Mouse (Mus musculus): Measurements from ENCODE around the gene Capn5. TPM values are rescaled to one million over a fixed set of nuclear protein-coding genes. Genes with fewer than 3 reads are reported as not detected.

The Capn5 gene
- polyA plus RNA-seq, 1 experiment from 2014 or later = 6.4 TPM

DNA sequence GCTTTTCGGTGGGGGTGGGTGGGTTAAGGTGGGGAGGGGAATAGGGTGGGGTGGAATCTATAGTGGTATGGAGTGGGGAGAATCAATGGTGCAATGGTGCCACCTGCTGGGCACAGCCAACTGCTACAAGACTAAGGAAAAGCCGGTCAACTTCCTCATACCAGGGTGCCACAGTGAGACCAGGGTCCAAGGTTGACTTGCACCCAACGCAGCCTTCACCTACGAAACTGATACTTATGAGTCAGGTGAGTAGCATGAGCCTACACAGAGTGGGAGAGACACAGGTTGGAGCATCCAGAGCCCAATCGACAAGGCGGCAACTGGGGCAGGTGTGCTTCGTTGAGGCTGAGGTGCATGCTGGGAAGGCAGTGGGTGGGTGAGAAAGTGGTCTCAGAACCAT, 57.7 kb downstream of the Capn5 start:
- peaks cover 7% of the 10 kb centered on the region; the same call in 1 of the 2 replicates for H3K4me1 ChIP-seq (ENCODE audit: control insufficient read depth, insufficient read depth, low read length)
- peak overlapping the region; percentile 61 for H3K4me2 ChIP-seq
- H3K9ac ChIP-seq (ENCODE audit: low read depth, low read length) = no peak overlapping the region
- no peaks in the 10 kb centered on the region for H3K27me3 ChIP-seq (ENCODE audit: control insufficient read depth, insufficient read depth, low read length)
- H3K4me3 ChIP-seq (ENCODE audit: low read depth, low read length) = peak overlapping the region; percentile 25; the same call in 1 of the 2 replicates
- no peaks in the 10 kb centered on the region for H3K9me3 ChIP-seq (replicated peaks; ENCODE audit: control insufficient read depth, low read length)
- no peak for ATAC-seq (replicated peaks; ENCODE audit: insufficient number of reproducible peaks, low FRiP score, low TSS enrichment)
- WGBS (ENCODE audit: insufficient replicate concordance) = 9% methylated on average over 7 of the region's 7 CpGs
- H3K36me3 ChIP-seq (ENCODE audit: control insufficient read depth, insufficient read depth, low read length) = no peaks in the 10 kb centered on the region
- no peak overlapping the region for H3K27ac ChIP-seq (ENCODE audit: low read depth, low read length)

DNA sequence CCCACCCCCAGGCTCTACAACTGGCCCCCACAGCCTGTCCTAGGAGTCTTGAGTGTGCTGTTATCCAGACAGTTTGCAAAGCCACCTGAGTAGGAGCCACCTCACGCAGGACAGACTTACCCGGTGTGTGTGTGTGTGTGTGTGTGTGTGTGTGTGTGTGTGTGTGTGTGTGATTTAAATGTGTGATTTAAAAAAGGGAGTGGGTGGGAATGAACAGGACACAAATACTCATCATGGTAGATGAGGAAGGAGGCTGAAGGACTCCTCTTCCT, 58.2 kb downstream of the Capn5 start:
- H3K27me3 ChIP-seq (ENCODE audit: control insufficient read depth, insufficient read depth, low read length) = no peaks in the 10 kb centered on the region
- H3K4me3 ChIP-seq (ENCODE audit: low read depth, low read length) = no peak overlapping the region
- no peaks in the 10 kb centered on the region for H3K9me3 ChIP-seq (replicated peaks; ENCODE audit: control insufficient read depth, low read length)
- H3K36me3 ChIP-seq (ENCODE audit: control insufficient read depth, insufficient read depth, low read length) = no peaks in the 10 kb centered on the region
- ATAC-seq (replicated peaks; ENCODE audit: insufficient number of reproducible peaks, low FRiP score, low TSS enrichment) = no peak
- WGBS (ENCODE audit: insufficient replicate concordance) = 70% methylated on average over 2 of the region's 2 CpGs
- no peak overlapping the region for H3K9ac ChIP-seq (ENCODE audit: low read depth, low read length)
- peaks cover 7% of the 10 kb centered on the region; the same call in 1 of the 2 replicates for H3K4me1 ChIP-seq (ENCODE audit: control insufficient read depth, insufficient read depth, low read length)
- H3K4me2 ChIP-seq = no peak overlapping the region; the same call in 1 of the 2 replicates
- no peak overlapping the region for H3K27ac ChIP-seq (ENCODE audit: low read depth, low read length)

DNA sequence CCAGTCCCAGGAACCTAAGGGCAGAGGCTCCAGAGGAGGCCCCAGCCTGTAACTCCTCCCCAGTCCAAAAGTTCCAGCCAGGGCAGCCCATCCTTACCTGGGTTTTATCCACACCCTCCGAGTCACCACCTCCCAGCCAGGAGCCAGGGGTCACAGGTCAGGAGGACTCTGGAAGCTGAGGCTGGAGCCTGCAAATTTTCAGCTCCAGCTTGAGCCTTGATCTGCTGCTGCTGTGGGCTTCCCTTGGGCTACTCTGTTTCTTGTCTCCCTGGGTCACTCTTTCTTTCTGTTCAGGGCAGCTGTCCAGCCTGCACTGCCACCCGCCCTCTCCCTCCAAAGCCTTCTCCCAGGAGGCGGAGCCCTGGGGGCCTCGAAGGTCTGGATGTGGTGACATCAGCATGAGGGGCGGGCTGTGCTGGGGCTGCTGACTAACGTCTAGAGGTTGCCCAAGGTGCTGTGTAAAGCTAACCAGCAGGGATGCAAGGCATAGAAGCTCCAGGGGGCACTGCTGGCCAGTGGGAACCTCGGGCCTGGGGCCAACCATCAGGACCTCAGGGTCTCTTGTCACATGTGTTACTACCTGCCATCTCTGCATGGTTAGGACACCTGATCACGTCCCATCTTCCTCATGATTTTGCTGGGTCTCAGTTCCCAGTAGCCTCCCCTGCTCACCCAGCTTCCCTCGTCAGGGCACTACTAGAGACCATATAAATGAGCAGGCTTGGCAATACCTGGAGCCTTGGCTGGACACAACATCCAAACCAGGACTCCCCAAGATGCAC, 58.7 kb downstream of the Capn5 start, which contains the start of gene Myo7a:
Gene Myo7a, minus strand, starts transcription at position 346 of the 782 bp plus-strand sequence.
- WGBS (ENCODE audit: insufficient replicate concordance) = 22% methylated on average over 9 of the region's 9 CpGs
- Histone ChIP-seq H3K4me1 (ENCODE audit: control insufficient read depth, insufficient read depth, low read length) (peaks cover 5% of the 10 kb centered on the region; the same call in 1 of the 2 replicates), H3K4me2 (peak within 1 kb of the TSS; percentile 61), H3K27me3 (ENCODE audit: control insufficient read depth, insufficient read depth, low read length) (no peaks in the 10 kb centered on the region), H3K27ac (ENCODE audit: low read depth, low read length) (no peak within 1 kb of the TSS), H3K4me3 (ENCODE audit: low read depth, low read length) (peak within 1 kb of the TSS; percentile 25; the same call in 1 of the 2 replicates), H3K9ac (ENCODE audit: low read depth, low read length) (no peak within 1 kb of the TSS), H3K36me3 (ENCODE audit: control insufficient read depth, insufficient read depth, low read length) (no peaks in the 10 kb centered on the region), H3K9me3 (replicated peaks; ENCODE audit: control insufficient read depth, low read length) (no peaks in the 10 kb centered on the region)
- ATAC-seq (replicated peaks; ENCODE audit: insufficient number of reproducible peaks, low FRiP score, low TSS enrichment) = no peak

DNA sequence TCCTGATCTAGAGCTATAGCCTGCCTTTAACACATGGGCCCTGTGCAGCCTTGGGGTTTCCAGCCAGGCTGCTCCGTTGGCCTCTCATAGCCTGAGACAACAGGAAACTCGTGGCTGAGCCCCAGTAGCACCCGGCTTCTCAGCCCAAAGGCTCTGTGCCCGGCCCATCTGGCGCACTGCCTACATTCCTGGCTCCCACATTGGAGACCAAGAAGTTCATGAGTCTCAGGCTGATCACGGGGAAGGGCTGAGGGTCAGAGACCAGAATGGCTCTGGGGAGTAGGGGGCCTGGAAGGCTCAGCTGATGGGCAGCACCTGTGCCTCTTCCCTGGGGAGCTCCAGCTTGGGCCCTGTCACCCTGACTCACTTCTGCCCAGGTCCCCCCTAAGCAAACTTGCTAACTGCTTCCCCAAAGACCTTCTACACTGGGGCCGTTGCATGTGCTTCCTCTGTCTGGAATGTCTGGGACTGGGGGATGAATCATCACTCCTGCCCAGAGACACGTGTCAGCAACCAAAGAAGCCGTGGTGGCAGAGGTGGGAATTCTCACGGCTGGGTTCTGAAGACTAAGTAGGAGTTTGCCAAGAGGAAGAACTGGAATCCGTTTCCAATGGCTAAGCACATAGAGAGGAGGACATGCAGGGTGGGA, 60.9 kb downstream of the Capn5 start:
- no peaks in the 10 kb centered on the region for H3K36me3 ChIP-seq (ENCODE audit: control insufficient read depth, insufficient read depth, low read length)
- H3K4me1 ChIP-seq (ENCODE audit: control insufficient read depth, insufficient read depth, low read length) = peaks cover 5% of the 10 kb centered on the region; the same call in 1 of the 2 replicates
- no peak for ATAC-seq (replicated peaks; ENCODE audit: insufficient number of reproducible peaks, low FRiP score, low TSS enrichment)
- 47% methylated on average over 11 of the region's 11 CpGs for WGBS (ENCODE audit: insufficient replicate concordance)
- H3K9ac ChIP-seq (ENCODE audit: low read depth, low read length) = no peak overlapping the region
- no peak overlapping the region for H3K4me2 ChIP-seq
- no peak overlapping the region for H3K4me3 ChIP-seq (ENCODE audit: low read depth, low read length)
- peaks cover 8% of the 10 kb centered on the region for H3K27me3 ChIP-seq (ENCODE audit: control insufficient read depth, insufficient read depth, low read length)
- no peak overlapping the region for H3K27ac ChIP-seq (ENCODE audit: low read depth, low read length)
- H3K9me3 ChIP-seq (replicated peaks; ENCODE audit: control insufficient read depth, low read length) = no peaks in the 10 kb centered on the region

DNA sequence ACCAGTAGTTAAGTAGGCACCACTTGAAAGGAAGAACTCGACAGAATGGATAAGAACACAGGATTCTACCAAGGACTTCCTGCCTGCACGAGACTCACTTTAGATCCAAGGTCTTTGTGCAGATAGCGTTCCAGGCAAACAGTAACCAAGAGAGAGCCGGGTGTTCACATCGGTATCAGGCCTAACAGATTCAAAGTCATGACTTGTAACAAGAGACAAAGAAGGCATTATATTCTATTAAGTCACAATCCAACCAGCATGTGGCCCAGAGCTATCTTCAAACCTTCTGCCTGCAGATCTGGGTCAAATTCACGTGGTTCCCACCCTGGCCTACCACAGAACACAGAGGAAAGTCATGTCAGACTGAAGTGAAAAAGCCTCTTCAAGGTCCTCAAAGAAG, 63.4 kb downstream of the Capn5 start:
- Histone ChIP-seq H3K4me1 (ENCODE audit: control insufficient read depth, insufficient read depth, low read length) (0 out of 2 replicates have a peak, but pooled peaks cover 8% of the 10 kb centered on the region), H3K27ac (ENCODE audit: low read depth, low read length) (no peak overlapping the region), H3K9ac (ENCODE audit: low read depth, low read length) (no peak overlapping the region), H3K27me3 (ENCODE audit: control insufficient read depth, insufficient read depth, low read length) (peaks cover 32% of the 10 kb centered on the region), H3K9me3 (replicated peaks; ENCODE audit: control insufficient read depth, low read length) (no peaks in the 10 kb centered on the region), H3K4me2 (no peak overlapping the region), H3K4me3 (ENCODE audit: low read depth, low read length) (no peak overlapping the region), H3K36me3 (ENCODE audit: control insufficient read depth, insufficient read depth, low read length) (no peaks in the 10 kb centered on the region)
- ATAC-seq (replicated peaks; ENCODE audit: insufficient number of reproducible peaks, low FRiP score, low TSS enrichment) = no peak
- WGBS (ENCODE audit: insufficient replicate concordance) = 42% methylated on average over 6 of the region's 6 CpGs

DNA sequence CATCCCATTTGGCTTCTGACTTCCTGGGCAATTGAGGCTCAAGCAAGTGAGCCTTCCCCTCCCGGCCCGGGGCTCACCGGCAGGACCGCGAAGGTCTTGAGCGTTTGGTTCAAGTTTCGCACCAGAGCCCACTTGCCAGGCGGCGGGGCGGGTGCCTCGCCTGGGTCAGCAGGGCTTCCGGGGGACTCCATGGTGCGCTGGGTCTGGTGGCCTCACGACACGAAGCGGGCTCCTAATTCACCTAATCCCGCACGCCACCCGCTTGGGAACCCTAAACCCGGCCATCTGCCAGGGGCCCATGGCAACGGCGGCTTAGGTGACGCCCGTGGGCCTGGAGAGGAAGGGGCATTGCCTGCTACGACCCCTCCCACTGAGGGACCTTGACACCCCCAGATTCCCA, 66.8 kb downstream of the Capn5 start:
- H3K9ac ChIP-seq (ENCODE audit: low read depth, low read length) = 0 out of 2 replicates have a peak overlapping the region, but pooled peaks have one; percentile 24
- WGBS (ENCODE audit: insufficient replicate concordance) = 5% methylated on average over 25 of the region's 25 CpGs

DNA sequence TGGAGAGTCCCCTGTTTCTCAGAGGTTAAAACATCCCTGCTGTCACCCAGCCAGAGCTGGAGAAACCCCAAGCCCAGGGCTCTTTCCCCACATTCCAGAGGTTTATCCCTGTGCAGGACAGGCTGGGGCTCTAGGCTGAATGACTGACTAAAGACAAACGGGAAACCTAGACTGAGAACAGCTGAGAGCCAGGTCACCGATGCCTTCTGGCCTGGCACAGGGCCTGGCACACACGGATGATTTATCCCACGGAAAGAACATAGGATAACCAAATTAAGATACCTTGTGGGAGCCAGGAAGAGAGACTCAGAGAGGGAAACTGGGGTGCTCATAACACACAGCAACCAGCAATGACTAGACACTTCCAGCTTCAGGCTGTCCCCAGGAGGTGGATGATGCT, 68.3 kb downstream of the Capn5 start:
- Histone ChIP-seq H3K27me3 (ENCODE audit: control insufficient read depth, insufficient read depth, low read length) (peaks cover 32% of the 10 kb centered on the region), H3K9ac (ENCODE audit: low read depth, low read length) (no peak overlapping the region)
- 74% methylated on average over 4 of the region's 4 CpGs for WGBS (ENCODE audit: insufficient replicate concordance)

More for the DNA sequence above, 66.8 kb downstream of the Capn5 start:
- ATAC-seq (replicated peaks; ENCODE audit: insufficient number of reproducible peaks, low FRiP score, low TSS enrichment) = no peak
- peak overlapping the region; percentile 56 for H3K4me2 ChIP-seq
- H3K27me3 ChIP-seq (ENCODE audit: control insufficient read depth, insufficient read depth, low read length) = peaks cover 32% of the 10 kb centered on the region
- H3K4me1 ChIP-seq (ENCODE audit: control insufficient read depth, insufficient read depth, low read length) = 0 out of 2 replicates have a peak, but pooled peaks cover 5% of the 10 kb centered on the region
- H3K36me3 ChIP-seq (ENCODE audit: control insufficient read depth, insufficient read depth, low read length) = no peaks in the 10 kb centered on the region
- no peak overlapping the region for H3K27ac ChIP-seq (ENCODE audit: low read depth, low read length)
- H3K9me3 ChIP-seq (replicated peaks; ENCODE audit: control insufficient read depth, low read length) = no peaks in the 10 kb centered on the region
- H3K4me3 ChIP-seq (ENCODE audit: low read depth, low read length) = peak overlapping the region; percentile 27; the same call in 1 of the 2 replicates

DNA sequence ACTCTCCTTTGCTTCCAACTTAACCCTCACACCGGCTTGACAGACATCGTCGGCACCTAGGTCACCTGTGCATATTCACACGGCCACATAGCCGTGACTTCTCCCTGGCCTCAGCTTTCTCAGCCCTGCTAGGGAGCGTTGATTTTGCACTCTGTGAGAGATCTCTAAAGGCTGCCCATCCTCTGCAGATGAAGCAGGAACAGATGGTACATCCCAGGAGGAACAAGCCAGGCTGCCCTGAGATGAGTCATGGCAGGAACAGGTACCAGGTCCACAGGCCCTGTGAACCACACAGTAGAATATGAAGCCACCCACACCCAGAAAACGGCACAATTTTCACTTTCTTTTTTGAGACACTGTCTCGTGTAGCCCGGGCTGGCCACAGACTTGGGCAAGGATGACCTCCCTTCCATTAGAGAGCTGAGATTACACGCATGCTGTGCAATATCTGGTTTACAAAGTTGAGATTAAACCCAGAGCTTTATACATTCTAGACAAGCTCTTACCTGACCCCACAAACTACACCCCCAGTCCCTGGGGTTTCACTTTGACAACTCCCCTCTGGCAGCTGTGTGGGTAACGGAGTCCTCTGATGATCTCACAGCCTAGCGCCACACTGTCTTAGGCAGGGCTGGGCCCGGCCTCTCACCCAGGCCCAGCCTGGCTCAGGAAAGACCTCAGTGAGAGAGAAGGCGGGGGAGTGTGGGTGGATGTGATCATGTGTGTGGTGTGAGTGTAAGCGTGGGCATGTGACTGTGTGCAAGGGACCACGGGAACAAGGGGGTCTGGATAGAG, 69.2 kb downstream of the Capn5 start:
- 0 out of 2 replicates have a peak, but pooled peaks have one; percentile 23 for ATAC-seq (replicated peaks; ENCODE audit: insufficient number of reproducible peaks, low FRiP score, low TSS enrichment)
- peaks cover 32% of the 10 kb centered on the region for H3K27me3 ChIP-seq (ENCODE audit: control insufficient read depth, insufficient read depth, low read length)

More for the DNA sequence above, 68.3 kb downstream of the Capn5 start:
- ATAC-seq (replicated peaks; ENCODE audit: insufficient number of reproducible peaks, low FRiP score, low TSS enrichment) = no peak
- Histone ChIP-seq H3K4me3 (ENCODE audit: low read depth, low read length) (no peak overlapping the region), H3K27ac (ENCODE audit: low read depth, low read length) (no peak overlapping the region), H3K4me1 (ENCODE audit: control insufficient read depth, insufficient read depth, low read length) (peaks cover 10% of the 10 kb centered on the region), H3K9me3 (replicated peaks; ENCODE audit: control insufficient read depth, low read length) (no peaks in the 10 kb centered on the region), H3K4me2 (no peak overlapping the region), H3K36me3 (ENCODE audit: control insufficient read depth, insufficient read depth, low read length) (no peaks in the 10 kb centered on the region)

More for the DNA sequence above, 69.2 kb downstream of the Capn5 start:
- 73% methylated on average over 16 of the region's 16 CpGs for WGBS (ENCODE audit: insufficient replicate concordance)
- H3K4me1 ChIP-seq (ENCODE audit: control insufficient read depth, insufficient read depth, low read length) = peaks cover 19% of the 10 kb centered on the region
- H3K4me3 ChIP-seq (ENCODE audit: low read depth, low read length) = no peak overlapping the region
- no peak overlapping the region for H3K4me2 ChIP-seq
- no peak overlapping the region for H3K27ac ChIP-seq (ENCODE audit: low read depth, low read length)
- no peaks in the 10 kb centered on the region for H3K9me3 ChIP-seq (replicated peaks; ENCODE audit: control insufficient read depth, low read length)
- H3K9ac ChIP-seq (ENCODE audit: low read depth, low read length) = no peak overlapping the region
- H3K36me3 ChIP-seq (ENCODE audit: control insufficient read depth, insufficient read depth, low read length) = no peaks in the 10 kb centered on the region
